In genomic region chr7:121902757-121903411, GRCm38 (mm10) we compare ENCODE assay signal across 18 mouse cellular contexts. TPM values are rescaled to one million over a fixed set of nuclear protein-coding genes. Genes with fewer than 3 reads are reported as not detected.
DNase-seq lines count a peak whose midpoint lies in the region; ATAC-seq and TF ChIP-seq lines count a peak whose summit lies in the region.
"Had no signal": no experiment of that assay in that cellular context is flagged by ENCODE, and none has a peak within 500 bp of the region (broad histone marks: within the 10 kb centered on the region; RNA-seq: fewer than 3 reads in every experiment).

No protein-coding gene starts in this region.

- no peak overlapping the region for H3K4me2 ChIP-seq in heart, embryonic 14.5 days (ENCODE audit: low read length)

- H3K36me3 ChIP-seq in heart, embryonic 14.5 days (ENCODE audit: control insufficient read depth, insufficient read depth, low read length), result no peaks in the 10 kb centered on the region
- H3K36me3 ChIP-seq: midbrain, embryonic 10.5 days had no signal

- no peak for TF ChIP-seq POLR2A in brain, embryonic 14.5 days (IDR thresholded peaks at IDR 0.05; ENCODE audit: borderline replicate concordance, extremely low read depth, insufficient read depth, insufficient read length, poor library complexity, severe bottlenecking)
- no peak for TF ChIP-seq POLR2A in cerebellum, adult 2 months (IDR thresholded peaks at IDR 0.05; ENCODE audit: borderline replicate concordance, insufficient read depth, low read length)

- H3K4me1 ChIP-seq in heart, embryonic 14.5 days (ENCODE audit: control insufficient read depth in 2 of 2, insufficient read depth in 2 of 2, low read length in 2 of 2), result peaks cover 22 to 23% of the 10 kb centered on the region in 2 experiments
- H3K4me1 ChIP-seq in cerebellum, adult 2 months (ENCODE audit: control insufficient read depth, insufficient read depth, low read length), result peaks cover 14% of the 10 kb centered on the region

- H3K9me3 ChIP-seq in heart, embryonic 14.5 days (ENCODE audit: control insufficient read depth, low read length), result no peaks in the 10 kb centered on the region
- H3K9me3 ChIP-seq: midbrain, embryonic 10.5 days had no signal

- ATAC-seq in heart, embryonic 14.5 days (ENCODE audit: insufficient number of reproducible peaks, insufficient read depth, low FRiP score, low read depth), result peak; percentile 74
- ATAC-seq: activated CD4-positive, CD25-positive, alpha-beta regulatory T cell, adult 4 months; lung, postnatal 0 days had no signal

- intact Hi-C loops in left cerebral cortex, postnatal 4 days (cut with DNase I), result no loop called here

- TF ChIP-seq CTCF in brain, embryonic 14.5 days (IDR thresholded peaks at IDR 0.05; ENCODE audit: borderline replicate concordance, extremely low read depth, insufficient read depth, insufficient read length), result no peak
- TF ChIP-seq CTCF in cerebellum, adult 2 months (IDR thresholded peaks at IDR 0.05; ENCODE audit: borderline replicate concordance, insufficient read depth, low read depth, low read length), result no peak

- H3K9ac ChIP-seq in heart, embryonic 14.5 days (ENCODE audit: low read length), result 0 out of 2 replicates have a peak overlapping the region, but pooled peaks have one; percentile 12

- H3K4me3 ChIP-seq in heart, embryonic 14.5 days (ENCODE audit: control insufficient read depth in 1 of 2, insufficient read depth in 1 of 2, low read depth in 1 of 2, low read length in 2 of 2), result no peak overlapping the region
- no peak overlapping the region for H3K4me3 ChIP-seq in cerebellum, adult 2 months (replicated peaks; ENCODE audit: insufficient read depth, low read depth, low read length)
- H3K4me3 ChIP-seq: erythroblast, embryonic 14.5 days; midbrain, embryonic 10.5 days had no signal

- 23% methylated on average over 8 of the region's 8 CpGs for WGBS in heart, embryonic 14.5 days
- WGBS in cerebellum, adult 2 months, result 62% methylated on average over 8 of the region's 8 CpGs

- DNase-seq in heart, adult 11 months, result no peak
- peak; percentile 31 for DNase-seq in left cerebral cortex, postnatal 4 days
- no peak for DNase-seq in left cerebral cortex, adult 18-20 months (ENCODE audit: low spot score in 2 of 2)
- peak; percentile 94 for DNase-seq in MN1 (ENCODE audit: low spot score)
- DNase-seq in brain, embryonic 14.5 days (ENCODE audit: low read depth), result peak; percentile 8
- no peak for DNase-seq in cerebellum, adult 2 months
- DNase-seq in spleen, postnatal 36 days (ENCODE audit: low spot score in 2 of 2), result no peak
- DNase-seq: cerebellum, adult 9-10 months; gastrocnemius, postnatal 25 days; kidney, postnatal 25 days; thymus, postnatal 25 days had no signal

- H3K27me3 ChIP-seq in heart, embryonic 14.5 days (ENCODE audit: control insufficient read depth, insufficient read depth, low read length), result peaks cover 6% of the 10 kb centered on the region
- no peaks in the 10 kb centered on the region for H3K27me3 ChIP-seq in cerebellum, adult 2 months (ENCODE audit: control insufficient read depth, insufficient read depth, low read length)

- peak overlapping the region; percentile 61 to 77 for H3K27ac ChIP-seq in heart, embryonic 14.5 days (replicated peaks in 1 of 2; ENCODE audit: control insufficient read depth in 1 of 2, insufficient read depth in 1 of 2, low read depth in 2 of 2, low read length in 2 of 2)
- no peak overlapping the region for H3K27ac ChIP-seq in cerebellum, adult 2 months (ENCODE audit: insufficient read depth, low read length)
- H3K27ac ChIP-seq: midbrain, embryonic 10.5 days had no signal

RNA-seq across cellular contexts. Expression of gene Scnn1b, which starts 38.0 kb away (rescaled TPM):
- polyA plus RNA-seq in heart, embryonic 14.5 days (2014; fragmentation: Nextera tagmentation; extraction: Ambion mirVana), result 0.18 TPM in 1 of 2 replicates, not detected in the other
- under 1 TPM in 1 of 2 experiments, not detected in 1; 0.22 TPM for total RNA-seq in left cerebral cortex, postnatal 4 days (2021)
- total RNA-seq in left cerebral cortex, adult 18-20 months (2021), result not detected
- polyA plus RNA-seq in brain, embryonic 14.5 days (2012; rRNA removed), result 0.15 and 0.19 TPM in 2 replicates
- 1.3 and 1.5 TPM in 2 replicates for polyA plus RNA-seq in cerebellum, adult 2 months (2012; rRNA removed)
- total RNA-seq: MEL had no signal
- polyA plus RNA-seq: activated CD4-positive, CD25-positive, alpha-beta regulatory T cell, adult 4 months; erythroblast, embryonic 14.5 days; limb, embryonic 11.5 days had no signal

Comparison
In these comparisons a context has a peak if more than half of its experiments do, and no peak if none do; other contexts are left out.
1. DNase-seq: peak in left cerebral cortex, postnatal 4 days (single experiment), MN1 (single experiment) and brain, embryonic 14.5 days (single experiment); none in heart, adult 11 months (single experiment), left cerebral cortex, adult 18-20 months (0 of 2), cerebellum, adult 2 months (0 of 2) and spleen, postnatal 36 days (0 of 2).